ENCODE assay signal across 27 mouse cellular contexts in the genomic region with DNA sequence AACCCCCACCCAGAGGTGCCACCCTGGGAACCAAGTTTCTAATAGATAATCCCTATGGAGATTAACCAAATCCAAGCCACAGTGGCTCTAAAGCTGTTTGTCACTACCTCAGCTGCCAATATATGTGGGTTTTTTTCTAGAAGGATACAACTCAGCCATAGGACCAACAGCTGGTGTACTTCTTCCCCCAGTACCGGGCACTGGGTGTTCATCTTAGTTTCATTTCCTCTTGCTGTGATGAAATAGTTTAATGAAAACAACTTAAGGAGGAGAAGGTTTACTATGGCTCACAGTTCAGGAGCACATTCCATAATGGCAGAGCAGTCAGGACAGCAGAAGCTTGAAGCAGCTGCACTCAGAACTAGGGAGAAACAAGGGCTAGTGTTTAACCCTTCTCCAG. TPM values are rescaled to one million over a fixed set of nuclear protein-coding genes. Genes with fewer than 3 reads are reported as not detected.
DNase-seq lines count a peak whose midpoint lies in the region; ATAC-seq lines count a peak whose summit lies in the region.
"Had no signal": no experiment of that assay in that cellular context is flagged by ENCODE, and none has a peak within 500 bp of the region (broad histone marks: within the 10 kb centered on the region; RNA-seq: fewer than 3 reads in every experiment).

No protein-coding gene starts in this region.

- peaks cover 21% of the 10 kb centered on the region for H3K36me3 ChIP-seq in splenic B cell, adult 2 months (ENCODE audit: control insufficient read depth, insufficient read depth, low read length, poor library complexity, severe bottlenecking)
- H3K36me3 ChIP-seq in midbrain, embryonic 14.5 days (ENCODE audit: control insufficient read depth, insufficient read depth, low read length): no peaks in the 10 kb centered on the region
- H3K36me3 ChIP-seq in forebrain, embryonic 15.5 days: no peaks in the 10 kb centered on the region
- H3K36me3 ChIP-seq: forebrain, embryonic 10.5 days; G1E; hindbrain, embryonic 12.5 days; hindbrain, embryonic 15.5 days had no signal

- 88% methylated on average over 1 of the region's 1 CpGs for WGBS in midbrain, embryonic 14.5 days
- WGBS in forebrain, embryonic 15.5 days: 84% methylated on average over 1 of the region's 1 CpGs

- H3K27me3 ChIP-seq in splenic B cell, adult 2 months (ENCODE audit: control insufficient read depth, insufficient read depth, low read length, poor library complexity, severe bottlenecking): no peaks in the 10 kb centered on the region
- H3K27me3 ChIP-seq in midbrain, embryonic 14.5 days (ENCODE audit: control insufficient read depth, insufficient read depth, low read length): no peaks in the 10 kb centered on the region
- no peaks in the 10 kb centered on the region for H3K27me3 ChIP-seq in forebrain, embryonic 15.5 days
- H3K27me3 ChIP-seq: hindbrain, embryonic 12.5 days; hindbrain, embryonic 15.5 days had no signal

- no peak overlapping the region for H3K27ac ChIP-seq in midbrain, embryonic 14.5 days (replicated peaks; ENCODE audit: low read depth, low read length)
- no peak overlapping the region for H3K27ac ChIP-seq in forebrain, embryonic 15.5 days (replicated peaks)
- H3K27ac ChIP-seq: forebrain, embryonic 10.5 days; hindbrain, embryonic 12.5 days; hindbrain, embryonic 15.5 days had no signal

- no peak overlapping the region for H3K9ac ChIP-seq in midbrain, embryonic 14.5 days (replicated peaks; ENCODE audit: low read length)
- H3K9ac ChIP-seq in forebrain, embryonic 15.5 days (replicated peaks): no peak overlapping the region
- H3K9ac ChIP-seq: hindbrain, embryonic 12.5 days; hindbrain, embryonic 15.5 days had no signal

- DNase-seq in spleen, postnatal 36 days (ENCODE audit: low spot score in 2 of 2): peak; percentile 46 to 48
- no peak for DNase-seq in spleen, postnatal 10 days (ENCODE audit: low spot score in 2 of 2)
- DNase-seq in splenic B cell, adult 2 months (ENCODE audit: low read depth, low spot score): peak; percentile 56
- DNase-seq in kidney, postnatal 36 days: no peak
- DNase-seq in midbrain, embryonic 14.5 days: no peak
- DNase-seq: adrenal gland, adult 2 months; adrenal gland, postnatal 14 days; cerebellum, adult 11-12 months; cerebellum, adult 8-10 months; cerebellum, postnatal 10 days; cerebellum, postnatal 36 days; gastrocnemius, postnatal 10 days; gastrocnemius, postnatal 36 days; heart, adult 11 months had no signal

- no peaks in the 10 kb centered on the region for H3K4me1 ChIP-seq in midbrain, embryonic 14.5 days (ENCODE audit: control insufficient read depth, insufficient read depth, low read length)
- no peaks in the 10 kb centered on the region for H3K4me1 ChIP-seq in forebrain, embryonic 15.5 days
- H3K4me1 ChIP-seq: forebrain, embryonic 10.5 days; hindbrain, embryonic 12.5 days; hindbrain, embryonic 15.5 days had no signal

- H3K4me3 ChIP-seq in midbrain, embryonic 14.5 days (replicated peaks; ENCODE audit: low read depth, low read length): no peak overlapping the region
- no peak overlapping the region for H3K4me3 ChIP-seq in forebrain, embryonic 15.5 days
- H3K4me3 ChIP-seq: forebrain, embryonic 10.5 days; hindbrain, embryonic 12.5 days; hindbrain, embryonic 15.5 days had no signal

- peak; percentile 74 for ATAC-seq in common myeloid progenitor, adult 5-6 weeks (replicated peaks; ENCODE audit: low read depth, poor library complexity, severe bottlenecking)
- peak; percentile 82 for ATAC-seq in megakaryocyte progenitor cell, adult 5-6 weeks (replicated peaks; ENCODE audit: poor library complexity)
- no peak for ATAC-seq in midbrain, embryonic 14.5 days (ENCODE audit: low FRiP score, low TSS enrichment)
- no peak for ATAC-seq in forebrain, embryonic 15.5 days (replicated peaks)
- ATAC-seq: forebrain, embryonic 14.5 days had no signal

- H3K4me2 ChIP-seq in midbrain, embryonic 14.5 days (ENCODE audit: low read length): no peak overlapping the region
- no peak overlapping the region for H3K4me2 ChIP-seq in forebrain, embryonic 15.5 days (replicated peaks)
- H3K4me2 ChIP-seq: heart, embryonic 11.5 days; hindbrain, embryonic 12.5 days; hindbrain, embryonic 15.5 days had no signal

- no peaks in the 10 kb centered on the region for H3K9me3 ChIP-seq in midbrain, embryonic 14.5 days (ENCODE audit: control insufficient read depth, low read length)
- H3K9me3 ChIP-seq in forebrain, embryonic 15.5 days: no peaks in the 10 kb centered on the region
- H3K9me3 ChIP-seq: forebrain, embryonic 10.5 days; G1E; hindbrain, embryonic 12.5 days; hindbrain, embryonic 15.5 days had no signal

RNA-seq across cellular contexts. Expression of a gene that starts 14.9 kb away (rescaled TPM):
- total RNA-seq in common myeloid progenitor, adult 5-6 weeks (2017): 22.7 and 25.9 TPM in 2 replicates
- 6.6 and 10.0 TPM in 2 replicates for total RNA-seq in megakaryocyte progenitor cell, adult 5-6 weeks (2015)
- 16.5 and 23.9 TPM in 2 replicates for total RNA-seq in megakaryocyte progenitor cell, adult 5-6 weeks (2017)
- polyA plus RNA-seq in midbrain, embryonic 14.5 days (2014; fragmentation: Nextera tagmentation; extraction: Ambion mirVana): not detected in 2 replicates
- polyA plus RNA-seq in forebrain, embryonic 15.5 days (2015; fragmentation: Nextera tagmentation; extraction: Ambion mirVana): 0.11 and 0.15 TPM in 2 replicates
- polyA plus RNA-seq: adrenal gland, adult 2 months; embryonic facial prominence, embryonic 11.5 days; forebrain, embryonic 10.5 days; heart, embryonic 14.5 days; heart, postnatal 0 days; hindbrain, embryonic 12.5 days; hindbrain, embryonic 15.5 days; intestine, embryonic 14.5 days had no signal

RNA-seq across cellular contexts. Expression of a gene that starts 24.7 kb away (rescaled TPM):
- total RNA-seq in common myeloid progenitor, adult 5-6 weeks (2017): 26.5 and 30.3 TPM in 2 replicates
- 22.6 and 28.9 TPM in 2 replicates for total RNA-seq in megakaryocyte progenitor cell, adult 5-6 weeks (2015)
- total RNA-seq in megakaryocyte progenitor cell, adult 5-6 weeks (2017): 22.9 and 25.5 TPM in 2 replicates
- 12.5 and 13.2 TPM in 2 replicates for polyA plus RNA-seq in midbrain, embryonic 14.5 days (2014; fragmentation: Nextera tagmentation; extraction: Ambion mirVana)
- 11.5 and 12.7 TPM in 2 replicates for polyA plus RNA-seq in forebrain, embryonic 15.5 days (2015; fragmentation: Nextera tagmentation; extraction: Ambion mirVana)

Comparison
In these comparisons a context has a peak if more than half of its experiments do, and no peak if none do; other contexts are left out.
1. DNase-seq: peak in spleen, postnatal 36 days (2 of 2) and splenic B cell, adult 2 months (single experiment); none in spleen, postnatal 10 days (0 of 2), kidney, postnatal 36 days (0 of 2) and midbrain, embryonic 14.5 days (single experiment).
2. ATAC-seq: peak in common myeloid progenitor, adult 5-6 weeks (single experiment) and megakaryocyte progenitor cell, adult 5-6 weeks (single experiment); none in midbrain, embryonic 14.5 days (single experiment) and forebrain, embryonic 15.5 days (single experiment).